Mouse (Mus musculus) olfactory bulb, adult 2 months (tissue): Measurements from ENCODE around the gene Gm10972.
"Not testable (repeated sequence)": the region's sequence is repeated elsewhere in the genome, so short reads cannot be mapped to it uniquely, and the experiment has no call there.

Experiments used
- CTCF ChIP-seq: fragments of 200-500 bp; IDR thresholded peaks from 2 replicates; pipeline ENCODE4 v1.5.1; 2012; ENCODE audit warnings: low read depth, mild to moderate bottlenecking, low read length, moderate library complexity; ENCODE audit not compliant: insufficient read depth
- POLR2A ChIP-seq: fragments of 200-500 bp; IDR thresholded peaks from 2 replicates; pipeline ENCODE4 v1.6.1; 2012; ENCODE audit warnings: mild to moderate bottlenecking, low read depth, low read length, moderate library complexity; ENCODE audit not compliant: insufficient read depth

GRCm38 (mm10) chr3:94689195-94689594 lies 46.3 kb downstream of the Gm10972 start:
- not testable (repeated sequence) for TF ChIP-seq CTCF, POLR2A
